Mouse (Mus musculus) adrenal gland, adult 8-10 months (tissue): Measurements from ENCODE around the gene Ntrk3. TPM values are rescaled to one million over a fixed set of nuclear protein-coding genes. Genes with fewer than 3 reads are reported as not detected.
A peak's percentile ranks its signal among the peaks of the same experiment; 100 is the strongest.

ENCODE experiments used
- DNase-seq: peaks from one replicate; pipeline ENCODE4 v3.0.0; 2022
- total RNA-seq, 4 experiments: library from RNA; stranded (reverse); gene quantifications; 2 replicates each; pipeline ENCODE4 v1.2.4; 2022

The Ntrk3 gene
- total RNA-seq, 4 experiments from 2014 or later, result 19.0 to 28.6 (median 26.5) TPM

DNA sequence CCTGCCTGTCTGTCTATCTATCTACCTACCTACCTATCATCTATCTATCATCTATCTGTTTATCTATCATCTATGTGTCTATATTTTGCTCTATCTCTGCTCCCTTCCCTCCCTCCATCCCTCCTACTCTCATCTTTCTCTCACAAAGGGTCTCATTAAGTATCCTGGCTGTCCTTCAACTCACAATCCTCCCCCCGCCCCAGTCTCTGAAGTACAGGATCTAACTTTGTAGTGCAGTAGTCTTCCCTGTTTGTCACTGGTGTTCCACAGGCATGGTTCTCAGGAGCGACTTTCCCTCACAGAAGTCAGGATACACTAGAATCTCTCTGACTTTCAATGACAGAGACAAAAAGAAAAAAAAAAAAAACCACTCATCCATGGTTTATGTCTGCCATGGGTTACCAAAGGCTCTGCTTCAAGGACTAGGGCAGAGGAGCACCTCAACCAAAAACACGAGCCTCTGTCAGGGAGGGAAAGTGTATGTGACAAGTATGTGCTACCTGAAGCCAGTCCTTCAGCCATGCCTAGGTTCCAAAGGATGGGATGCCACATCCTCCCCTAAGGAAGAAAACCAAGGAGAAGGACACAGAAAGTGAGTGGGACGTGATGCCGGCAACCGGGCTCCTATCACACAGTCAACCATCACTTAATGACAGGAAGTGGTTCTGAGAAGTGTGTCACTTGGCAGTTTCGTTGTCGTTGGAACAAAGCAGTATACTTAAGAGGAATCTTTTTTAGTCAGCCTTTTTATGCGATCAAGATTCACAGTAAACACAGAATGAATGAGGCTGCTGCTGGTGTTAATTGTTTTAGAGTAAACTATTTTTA lies 16.6 kb downstream of the Ntrk3 start:
- DNase-seq, result no peak

DNA sequence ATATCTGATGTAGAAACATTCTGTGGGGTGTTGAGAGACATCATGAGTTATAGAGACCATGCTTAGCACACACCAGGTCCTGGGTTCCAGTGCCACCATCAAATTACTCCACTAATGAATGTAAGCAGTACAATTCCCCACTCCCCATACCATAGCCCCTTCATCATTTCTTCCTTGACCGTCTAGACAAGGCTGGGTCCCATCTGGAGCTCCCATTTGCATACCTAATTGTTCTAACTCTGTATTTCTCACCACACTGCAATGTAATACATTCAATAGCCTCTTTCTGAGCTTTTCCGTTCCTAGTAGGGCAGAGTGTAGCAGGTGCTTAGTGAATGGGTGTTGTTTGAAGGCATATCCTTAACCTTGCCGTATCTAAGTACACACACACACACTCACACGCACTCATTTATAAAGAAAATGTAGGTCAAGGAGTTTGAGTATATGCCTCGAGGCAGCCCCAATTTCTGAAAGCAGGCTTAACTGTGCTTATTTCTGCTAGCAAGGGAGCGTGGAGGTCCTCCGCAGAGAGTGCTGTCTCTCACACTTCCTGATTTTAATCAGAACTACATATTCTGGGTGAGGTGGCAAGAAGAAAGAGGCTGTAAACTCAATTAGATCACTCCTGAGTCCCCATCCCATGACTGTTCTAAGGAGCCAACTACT lies 17.9 kb downstream of the Ntrk3 start:
- DNase-seq, result no peak

DNA sequence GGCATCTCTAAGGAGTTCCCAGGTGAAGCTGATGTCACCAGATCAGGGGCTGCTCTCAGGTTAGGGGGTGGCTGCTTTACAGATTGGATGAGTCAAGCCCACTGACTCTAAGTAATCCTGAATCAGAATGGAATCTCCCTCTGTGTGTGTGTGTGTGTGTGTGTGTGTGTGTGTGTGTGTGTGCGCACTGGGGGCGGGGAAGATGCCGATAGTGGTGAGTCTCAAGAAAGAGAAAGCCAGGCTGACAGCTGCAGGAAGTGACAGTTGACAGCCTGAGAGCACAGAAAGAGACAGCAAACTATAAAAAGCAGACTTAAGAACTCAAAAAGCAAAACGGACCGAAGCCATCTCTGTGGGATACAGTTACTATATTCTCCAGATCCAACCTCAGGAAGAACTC lies 18.7 kb downstream of the Ntrk3 start:
- DNase-seq, result no peak

DNA sequence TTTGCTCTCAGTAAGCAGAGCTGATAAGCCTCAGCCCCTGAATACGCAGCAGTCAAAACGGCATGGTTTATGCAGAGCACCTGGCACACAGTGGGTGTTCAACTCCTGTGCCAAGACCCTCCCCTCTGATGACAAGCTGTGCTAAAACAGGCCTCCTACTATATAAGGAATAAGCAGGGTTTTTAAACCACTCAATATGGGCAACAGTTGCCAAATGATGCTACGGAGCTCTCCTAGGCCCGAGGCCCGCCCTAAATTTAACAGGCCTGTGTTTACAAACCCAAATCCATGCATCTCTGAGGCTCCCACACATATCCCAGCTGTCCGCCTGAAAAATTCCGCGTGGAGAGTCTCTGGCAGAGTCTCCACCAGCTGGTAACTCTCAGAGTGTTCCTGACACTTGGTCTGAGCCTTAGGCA lies 19.6 kb downstream of the Ntrk3 start:
- no peak for DNase-seq

DNA sequence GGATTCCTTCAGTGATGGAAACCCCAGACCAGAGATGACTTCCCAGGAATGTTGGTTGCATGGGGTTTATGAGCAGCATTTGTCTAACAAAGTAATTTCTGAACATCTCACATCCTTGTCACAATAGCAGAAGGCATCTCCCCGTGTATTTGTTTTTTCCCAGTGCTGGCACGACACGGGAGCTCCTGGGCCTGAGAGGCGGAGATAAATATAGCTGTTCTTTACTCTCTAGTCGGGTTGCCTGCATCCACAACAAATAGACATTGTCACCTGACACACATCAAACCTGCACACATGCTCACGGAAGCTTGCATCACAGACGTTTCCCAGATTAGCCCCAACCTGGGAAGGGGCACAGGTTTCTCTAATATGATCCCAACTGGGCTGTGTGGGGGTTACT lies 30.1 kb downstream of the Ntrk3 start:
- DNase-seq, result no peak

DNA sequence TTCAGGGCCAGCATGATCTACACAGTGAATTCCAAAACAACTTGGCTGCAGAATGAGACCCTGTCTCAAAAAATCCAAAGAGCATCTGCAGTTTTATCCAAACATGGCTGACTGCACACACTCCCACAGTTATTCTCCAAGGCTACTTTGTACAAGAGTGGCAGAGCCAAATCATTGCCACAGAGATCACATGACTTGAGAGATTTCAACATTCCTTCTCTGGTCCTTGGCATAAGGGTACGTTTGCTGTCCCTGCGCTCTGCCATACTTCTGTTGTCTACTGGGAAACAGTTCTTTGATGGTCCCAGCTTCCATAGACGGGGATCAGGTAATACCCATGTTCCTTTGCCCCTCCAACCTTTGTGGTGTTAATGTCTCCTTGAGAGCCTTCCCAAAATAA lies 30.7 kb downstream of the Ntrk3 start:
- DNase-seq, result peak; percentile 11

DNA sequence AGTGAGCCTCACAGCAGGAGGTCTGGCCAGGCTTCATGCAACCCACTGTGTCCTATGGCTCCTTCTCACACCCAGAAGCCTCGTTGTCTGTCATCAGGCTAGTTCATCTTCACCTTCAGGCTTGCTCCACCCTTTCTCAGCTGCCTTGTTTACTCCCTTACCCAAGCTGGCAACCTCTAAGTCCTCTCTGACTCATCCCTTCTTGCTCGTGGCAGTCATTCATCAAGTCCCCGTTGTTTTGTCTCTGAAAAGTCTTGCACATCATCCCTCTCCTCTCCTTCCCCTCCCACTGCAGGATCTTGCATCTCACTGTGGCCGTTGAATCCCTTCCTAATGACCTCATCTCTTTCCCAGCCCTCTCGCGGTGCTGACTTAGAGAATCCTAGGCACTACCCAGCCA lies 35.1 kb downstream of the Ntrk3 start:
- peak; percentile 18 for DNase-seq

DNA sequence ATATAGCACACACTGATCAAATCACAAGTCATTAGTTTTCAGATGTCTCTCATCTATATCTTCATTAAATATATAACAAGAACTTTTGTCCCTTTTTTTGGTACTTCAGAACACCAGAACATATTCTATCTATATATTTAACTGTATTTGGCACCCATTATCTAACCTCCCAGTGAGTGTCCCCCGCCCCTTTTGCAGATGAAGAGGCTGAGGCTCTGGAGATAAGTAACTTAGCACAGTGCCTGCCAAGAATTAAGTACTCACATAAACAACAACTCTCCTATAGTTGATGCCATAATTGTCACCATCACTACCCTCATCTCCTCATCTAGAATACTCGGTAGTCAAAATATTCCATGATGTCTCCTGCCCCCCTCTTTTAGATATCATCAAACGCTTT lies 42.6 kb downstream of the Ntrk3 start:
- no peak for DNase-seq

DNA sequence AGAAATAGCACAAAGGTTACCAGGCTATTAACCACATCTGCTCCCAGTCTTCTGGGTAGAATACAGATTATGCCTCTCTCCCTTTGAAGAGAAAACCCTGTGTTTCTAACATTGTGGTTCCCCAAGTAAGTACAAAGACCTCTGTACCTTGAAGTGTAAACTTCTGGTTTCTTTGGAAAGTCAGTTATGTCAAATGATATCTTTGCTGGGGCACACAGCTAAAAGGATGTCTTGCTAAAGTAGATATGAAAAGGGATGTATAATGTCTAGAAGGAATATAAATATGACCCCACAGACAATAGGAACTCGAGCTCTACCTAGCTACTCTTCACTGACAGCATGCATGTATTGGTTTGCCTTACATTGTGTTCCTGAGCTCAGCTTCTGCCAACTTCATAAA lies 44.7 kb downstream of the Ntrk3 start:
- DNase-seq, result no peak

DNA sequence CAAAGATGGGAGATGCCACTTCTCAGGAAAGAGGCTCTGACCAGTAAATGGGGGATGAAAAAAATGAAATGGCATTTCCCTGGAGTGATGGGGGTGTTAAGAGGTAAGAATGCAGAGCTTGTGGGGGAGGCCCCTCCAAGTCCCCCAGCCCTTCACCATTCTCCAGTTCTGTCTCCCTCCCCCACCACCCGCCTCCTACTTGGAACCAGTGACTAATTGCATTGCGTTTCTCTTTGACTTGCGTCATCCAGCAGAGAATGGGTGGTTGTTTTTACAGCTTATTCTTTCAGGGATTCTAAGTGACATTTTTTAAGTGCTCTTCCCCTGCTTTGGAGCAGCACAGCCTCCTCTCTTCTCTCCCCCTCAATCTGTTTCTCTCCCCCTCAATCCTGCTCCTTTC lies 46.9 kb downstream of the Ntrk3 start:
- DNase-seq, result peak; percentile 14

DNA sequence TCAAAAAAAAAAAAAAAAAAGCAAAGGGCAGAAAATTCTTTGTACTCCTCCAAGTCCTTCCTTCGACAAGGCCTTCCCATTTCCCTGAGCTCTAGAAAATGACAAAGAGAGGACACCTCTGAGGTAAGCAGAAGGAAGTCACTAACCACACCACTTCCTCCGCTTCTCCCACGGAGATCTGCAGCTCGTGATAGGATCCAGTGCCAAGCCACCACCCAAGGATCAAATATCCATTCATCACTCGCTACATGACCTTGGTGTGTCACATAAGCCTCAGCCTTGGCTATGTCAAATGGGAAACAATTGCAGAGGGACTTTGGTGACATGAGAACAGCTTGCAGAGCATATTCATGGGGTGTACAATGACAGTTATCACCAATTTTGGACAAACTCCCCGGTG lies 52.9 kb downstream of the Ntrk3 start:
- DNase-seq, result peak; percentile 75

DNA sequence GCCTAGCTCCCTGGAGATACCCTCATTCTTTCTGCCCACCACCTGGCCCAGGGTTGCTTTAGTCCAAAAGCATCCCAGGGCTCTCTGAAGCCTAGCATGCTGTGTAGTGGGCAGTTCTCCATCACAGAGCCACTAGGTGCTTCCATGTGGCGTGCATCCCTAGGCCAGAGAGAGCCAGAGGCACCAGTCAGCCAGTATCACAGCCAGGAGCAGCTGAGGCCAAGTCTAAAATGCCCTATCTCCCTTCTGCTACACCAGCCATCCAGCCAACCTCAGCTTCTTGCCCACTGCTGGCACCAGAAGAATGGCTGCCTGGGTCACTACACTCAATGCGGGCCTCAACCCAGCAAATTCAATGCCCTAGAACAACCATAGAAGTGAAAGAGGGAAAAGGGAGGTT lies 56.9 kb downstream of the Ntrk3 start:
- DNase-seq, result no peak

DNA sequence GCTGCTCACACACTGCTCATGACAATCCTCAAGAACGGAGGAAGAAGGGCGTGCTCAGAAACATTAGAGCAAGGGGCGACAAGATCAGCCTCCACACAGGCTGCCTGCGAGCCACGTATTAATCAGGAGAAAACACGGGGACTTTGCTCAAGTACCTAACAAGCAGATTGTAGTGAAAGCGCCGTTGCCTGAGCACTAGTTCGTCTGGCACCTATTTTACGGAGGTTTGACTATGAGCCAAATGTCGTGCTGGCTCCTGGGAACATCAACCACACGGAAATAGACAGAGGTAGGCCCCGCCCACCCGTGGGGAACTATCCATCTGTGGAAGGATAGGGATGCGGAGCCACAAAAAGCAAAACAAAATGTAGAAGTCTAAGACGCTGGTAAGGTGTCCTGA lies 68.4 kb downstream of the Ntrk3 start:
- DNase-seq, result no peak

DNA sequence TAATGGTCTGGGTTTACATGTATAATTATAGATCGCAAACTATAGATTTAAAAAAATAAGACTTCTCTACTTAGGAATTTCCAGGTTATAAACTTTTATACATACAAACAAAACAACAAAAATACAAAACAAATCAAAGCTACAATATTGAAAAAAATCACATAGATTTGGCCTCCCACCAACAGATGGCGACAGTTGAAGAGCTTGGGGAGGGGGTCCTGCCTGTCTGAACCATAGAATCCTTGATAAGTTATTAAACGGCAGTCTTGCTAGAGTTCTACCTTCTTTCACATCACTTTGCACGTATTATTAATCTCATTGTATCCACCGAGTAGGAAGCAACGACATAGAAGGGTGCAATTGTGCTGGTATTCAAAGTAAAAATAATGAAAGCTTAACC lies 68.9 kb downstream of the Ntrk3 start:
- DNase-seq, result no peak

DNA sequence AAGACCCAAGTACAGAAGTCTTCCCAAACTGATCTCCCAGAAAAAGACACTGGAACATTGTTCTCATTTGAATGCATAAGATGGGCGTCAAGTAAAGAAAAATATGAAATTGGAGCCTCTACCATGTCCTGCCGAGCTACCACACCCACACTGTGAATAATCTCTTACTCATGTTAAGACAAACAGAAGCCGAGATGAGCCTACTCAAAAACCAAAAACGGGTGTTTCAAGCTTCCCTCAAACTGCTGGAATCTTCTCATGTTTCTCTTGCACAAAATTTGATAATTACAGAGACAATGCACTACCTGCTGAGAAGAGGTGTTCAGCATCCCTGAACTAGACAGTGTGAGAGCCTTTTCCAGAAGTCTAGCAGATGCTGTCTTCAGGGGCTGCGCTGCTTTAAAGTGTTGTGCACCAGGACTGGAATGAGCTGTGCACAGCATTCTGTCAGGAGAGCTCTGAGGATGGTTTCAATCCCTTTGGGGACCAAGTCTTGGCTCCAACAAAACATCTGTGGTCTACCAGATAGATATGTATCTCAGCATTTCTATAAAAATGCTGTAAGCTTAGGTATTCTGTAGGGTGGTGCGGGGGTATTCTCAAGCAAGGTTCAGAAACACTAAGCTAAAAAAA lies 69.7 kb downstream of the Ntrk3 start:
- DNase-seq, result no peak

DNA sequence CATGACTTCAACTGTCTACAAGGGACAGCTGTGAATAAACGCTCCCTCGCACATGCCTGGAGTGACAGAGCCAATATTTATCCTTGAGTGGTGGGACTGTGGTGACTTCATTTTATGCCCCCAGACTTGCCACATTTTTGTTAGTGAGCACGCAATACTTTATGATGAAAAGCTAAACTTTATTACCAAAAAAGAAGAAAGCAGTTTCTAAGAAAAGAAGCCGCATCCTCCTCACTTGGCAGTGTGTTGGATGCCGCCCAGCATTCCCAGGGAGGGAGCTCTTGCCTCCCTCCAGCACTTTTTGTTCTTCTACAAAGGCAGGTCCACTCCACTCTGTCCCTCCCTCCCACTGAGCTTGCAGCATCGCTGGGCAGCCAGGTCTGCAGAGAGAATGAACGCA lies 77.0 kb downstream of the Ntrk3 start:
- DNase-seq, result no peak

DNA sequence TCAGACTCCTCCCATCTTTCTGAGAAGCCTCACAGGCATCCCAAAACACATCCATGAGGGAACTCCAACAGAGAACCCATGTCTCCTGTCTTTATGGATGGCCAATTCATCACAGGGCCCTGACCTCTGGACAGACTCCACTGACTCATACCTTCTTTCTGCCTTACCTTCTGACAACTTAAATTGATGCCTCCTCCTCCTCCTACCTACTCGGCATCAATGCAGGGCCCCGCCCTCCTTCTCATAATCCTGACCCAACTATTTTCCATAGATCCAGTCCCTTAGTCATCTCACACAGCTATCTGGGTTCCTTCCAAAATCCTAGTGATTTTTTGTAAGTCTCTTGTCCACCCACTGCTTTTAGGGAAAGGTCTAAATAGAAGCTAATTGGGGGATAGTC lies 78.0 kb downstream of the Ntrk3 start:
- no peak for DNase-seq

DNA sequence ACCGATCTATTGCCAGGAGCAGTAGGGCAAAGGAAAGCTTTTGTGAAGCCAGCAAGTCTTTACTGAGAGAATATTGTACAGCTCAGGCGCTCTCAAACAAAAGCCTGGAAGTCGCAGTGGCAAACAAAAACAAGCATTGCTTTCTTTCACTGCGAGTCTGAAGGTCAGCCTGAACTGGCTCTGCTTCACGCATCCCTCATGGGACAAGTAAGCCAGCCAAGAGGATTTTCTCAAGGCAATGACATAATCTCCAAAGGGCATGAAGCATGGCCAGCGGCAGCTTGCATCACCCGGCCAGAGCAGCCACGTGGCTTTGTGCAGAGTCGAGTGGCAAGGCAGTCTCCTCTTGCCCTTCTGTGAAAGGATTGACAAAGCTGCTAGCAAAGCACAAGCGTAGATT lies 79.8 kb downstream of the Ntrk3 start:
- DNase-seq, result peak; percentile 89

DNA sequence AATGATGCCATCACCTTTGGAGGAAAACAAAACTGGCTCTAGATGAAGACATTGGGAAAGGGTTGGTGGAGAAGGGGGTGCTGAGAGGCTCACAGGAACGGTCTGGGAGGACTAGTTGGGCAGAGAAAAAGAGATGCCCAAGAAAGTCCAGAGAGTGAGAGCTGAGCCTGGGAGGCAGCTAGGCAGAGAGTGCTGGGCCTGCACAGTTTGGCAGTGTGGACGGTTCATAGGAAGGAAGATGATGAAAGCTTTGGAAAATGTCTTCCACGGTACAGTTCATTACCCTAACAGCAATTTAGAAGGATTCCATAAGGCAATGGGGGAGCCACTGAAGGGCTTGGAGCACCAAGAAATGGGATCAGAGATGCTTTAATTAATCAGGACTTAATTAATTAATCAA lies 81.6 kb downstream of the Ntrk3 start:
- no peak for DNase-seq

DNA sequence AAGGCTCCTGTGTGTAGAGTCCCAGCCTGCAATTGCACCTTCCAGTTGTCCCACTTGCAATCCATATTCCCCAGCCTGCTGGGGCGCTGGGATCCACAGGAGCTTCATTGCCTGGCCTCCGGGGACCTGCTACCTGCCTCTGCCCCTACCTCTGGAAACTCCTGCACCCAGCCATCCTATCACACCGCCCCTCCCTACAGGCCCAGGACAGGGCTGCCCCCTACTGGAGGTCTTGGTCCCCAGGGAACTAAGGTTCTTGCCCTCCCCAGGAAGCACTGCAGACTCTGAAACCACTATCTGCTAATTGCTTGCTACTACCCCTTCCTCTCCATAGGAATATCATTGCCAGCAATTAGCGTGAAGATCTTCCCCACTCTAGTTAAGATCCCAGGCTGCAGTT lies 84.1 kb downstream of the Ntrk3 start:
- DNase-seq, result no peak

DNA sequence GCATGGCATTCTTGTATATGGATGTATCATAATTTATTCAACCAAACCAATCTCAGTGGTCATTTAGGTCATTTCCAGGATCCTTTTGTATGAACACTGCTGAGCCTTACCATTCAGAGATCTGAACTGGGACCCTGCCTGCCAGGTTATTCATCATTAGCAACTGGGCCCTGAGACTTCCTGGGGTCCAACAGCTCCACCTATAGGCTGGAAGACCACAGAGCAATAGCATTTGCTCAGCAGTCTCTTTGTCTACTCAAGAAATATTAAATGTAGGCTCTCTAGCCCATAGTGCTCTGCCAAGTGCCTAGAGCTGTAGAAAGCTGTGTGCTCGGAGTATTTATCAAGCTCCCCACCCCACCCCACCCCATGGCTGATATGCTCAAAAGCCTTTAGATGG lies 85.5 kb downstream of the Ntrk3 start:
- no peak for DNase-seq

DNA sequence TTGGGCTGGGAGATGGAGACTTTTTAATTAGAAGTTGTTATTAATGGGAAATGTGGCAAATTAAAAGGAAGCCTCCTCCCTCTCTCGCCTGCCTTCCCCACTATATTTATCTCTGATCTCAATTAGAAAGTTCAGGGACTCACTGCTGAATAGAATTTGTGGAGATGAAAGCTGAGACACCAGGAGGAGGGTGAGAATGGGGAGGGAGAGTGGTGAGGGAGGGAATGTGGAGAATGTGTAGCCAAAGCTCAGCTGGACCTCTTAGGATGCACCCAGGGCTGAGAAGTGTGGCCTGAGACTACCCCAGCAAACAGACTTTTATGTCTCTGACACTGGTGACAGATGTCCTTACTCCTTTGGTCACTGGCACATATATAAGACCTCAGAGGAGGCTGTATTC lies 86.3 kb downstream of the Ntrk3 start:
- no peak for DNase-seq

DNA sequence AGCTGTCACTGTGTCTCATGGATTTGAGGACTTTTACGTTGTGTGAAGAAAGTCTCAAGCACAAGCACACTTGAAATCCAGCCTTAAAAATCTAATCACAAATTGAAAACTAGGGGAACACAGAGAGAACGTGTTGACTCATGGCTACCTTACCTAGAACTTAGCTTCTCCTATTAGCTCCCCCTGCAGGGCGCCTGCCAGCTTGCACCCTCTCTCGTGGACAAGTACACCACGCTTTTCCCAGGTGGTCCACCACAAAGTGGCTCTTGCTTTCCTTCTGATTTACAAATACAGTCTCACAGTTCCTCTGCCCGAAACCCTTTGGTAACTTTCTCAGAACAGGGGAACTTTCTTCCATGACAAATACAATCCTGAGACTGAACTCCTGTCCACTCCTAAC lies 94.1 kb downstream of the Ntrk3 start:
- no peak for DNase-seq

DNA sequence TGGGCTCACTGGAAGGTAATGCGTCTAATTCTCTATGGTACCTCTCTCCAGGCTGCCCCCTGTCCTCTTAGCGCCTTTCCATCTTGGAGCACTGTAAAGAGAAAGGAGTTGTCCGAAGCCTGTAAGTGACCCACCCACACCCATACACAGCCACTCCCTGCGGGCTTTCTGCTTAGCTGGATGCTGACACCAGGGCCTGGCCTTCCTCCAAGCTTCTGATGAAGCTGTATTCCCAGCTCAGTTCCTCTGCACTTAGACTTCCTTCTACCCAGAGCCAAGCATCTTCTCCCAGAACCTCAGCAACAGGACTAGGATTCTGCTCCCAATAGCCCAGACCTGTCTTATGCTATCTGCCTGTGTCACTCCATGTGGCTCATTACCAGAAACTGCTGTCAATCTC lies 114.1 kb downstream of the Ntrk3 start:
- DNase-seq, result no peak
